In the genomic region with DNA sequence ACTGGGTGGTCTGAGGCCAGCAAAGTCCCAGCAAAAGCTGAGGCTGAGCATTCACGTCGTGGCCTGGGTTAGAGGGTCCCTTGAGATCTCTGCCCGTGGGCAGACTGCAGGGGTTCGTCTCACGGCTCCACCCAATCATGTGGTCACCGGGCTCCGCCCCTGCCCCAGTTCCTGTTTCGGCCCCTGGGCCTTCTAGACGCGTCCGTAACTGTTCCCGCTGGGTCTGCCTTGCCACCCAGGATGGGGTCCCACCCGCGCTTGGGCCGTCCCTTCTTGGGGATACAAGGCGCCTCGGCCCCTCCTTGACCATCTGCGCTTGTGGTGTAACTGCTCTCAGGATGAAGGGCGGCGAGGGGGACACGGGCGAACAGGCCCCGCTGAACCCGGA, we compare ENCODE assay signal across 8 mouse cellular contexts. TPM values are rescaled to one million over a fixed set of nuclear protein-coding genes. Genes with fewer than 3 reads are reported as not detected.
DNase-seq lines count a peak whose midpoint lies in the region; ATAC-seq and TF ChIP-seq lines count a peak whose summit lies in the region.

TSS of gene Orai3 (plus strand) at position 165 of the 388 bp plus-strand sequence.

- H3K9ac ChIP-seq in hindbrain, embryonic 15.5 days = peak within 1 kb of the TSS; percentile 53

- peak within 1 kb of the TSS; percentile 42 for H3K4me3 ChIP-seq in hindbrain, embryonic 15.5 days
- H3K4me3 ChIP-seq in left cerebral cortex, adult 2 months = peak within 1 kb of the TSS; percentile 75

- peaks cover 27% of the 10 kb centered on the region for H3K4me1 ChIP-seq in hindbrain, embryonic 15.5 days (replicated peaks)

- peak within 1 kb of the TSS; percentile 66 for H3K4me2 ChIP-seq in hindbrain, embryonic 15.5 days

- DNase-seq in R1 (ENCODE audit: low read depth, low spot score) = peak; percentile 89
- peak; percentile 52 to 57 for DNase-seq in cerebellum, postnatal 4 days (ENCODE audit: low spot score in 2 of 2)
- DNase-seq in gastrocnemius, adult 18-20 months (ENCODE audit: low spot score) = peak; percentile 90
- peak; percentile 80 to 82 for DNase-seq in left cerebral cortex, adult 2 months (ENCODE audit: extremely low spot score in 1 of 2, low spot score in 2 of 2)
- peak; percentile 92 to 93 for DNase-seq in right cerebral cortex, postnatal 10 days (ENCODE audit: low spot score in 2 of 2)
- DNase-seq in urinary bladder, postnatal 36 days (ENCODE audit: low spot score in 2 of 2) = peak; percentile 91

- under 1% methylated on average over 24 of the region's 24 CpGs for WGBS in hindbrain, embryonic 15.5 days

- no peaks in the 10 kb centered on the region for H3K27me3 ChIP-seq in hindbrain, embryonic 15.5 days

- H3K27ac ChIP-seq in hindbrain, embryonic 15.5 days (replicated peaks) = peak within 1 kb of the TSS; percentile 80
- peak within 1 kb of the TSS; percentile 95 for H3K27ac ChIP-seq in left cerebral cortex, adult 2 months

- ATAC-seq in hindbrain, embryonic 15.5 days (ENCODE audit: low FRiP score, low read depth) = peak; percentile 53
- peak; percentile 83 for ATAC-seq in megakaryocyte, adult 5-6 weeks (ENCODE audit: poor library complexity, severe bottlenecking)

- intact Hi-C loops in left cerebral cortex, adult 2 months (cut with DNase I) = no loop called here

- H3K9me3 ChIP-seq in hindbrain, embryonic 15.5 days = no peaks in the 10 kb centered on the region

- TF ChIP-seq CTCF in left cerebral cortex, adult 2 months (IDR thresholded peaks at IDR 0.05) = no peak; the same call in 1 of the 2 replicates

- peaks cover 33% of the 10 kb centered on the region for H3K36me3 ChIP-seq in hindbrain, embryonic 15.5 days

RNA-seq across cellular contexts. Expression of gene Orai3, which starts in this region (rescaled TPM):
- total RNA-seq in gastrocnemius, adult 18-20 months (2021) = 10 to 100 TPM; 11.4 TPM
- 9.2 and 10.4 TPM in 2 replicates for polyA plus RNA-seq in hindbrain, embryonic 15.5 days (2015; fragmentation: Nextera tagmentation; extraction: Ambion mirVana)
- total RNA-seq in left cerebral cortex, adult 2 months (2021) = 10 to 100 TPM; 19.8 to 21.8 TPM
- 30.9 and 33.7 TPM in 2 replicates for total RNA-seq in megakaryocyte, adult 5-6 weeks (2015)
- 29.5 and 32.7 TPM in 2 replicates for total RNA-seq in megakaryocyte, adult 5-6 weeks (2017)

Comparison
In these comparisons a context has a peak if more than half of its experiments do, and no peak if none do; other contexts are left out.
1. Peak in every context shown above with its lines: DNase-seq, ATAC-seq, H3K4me3 ChIP-seq and H3K27ac ChIP-seq.